Mouse (Mus musculus) MEL (cell line): ENCODE data around the gene Cfl1. TPM values are rescaled to one million over a fixed set of nuclear protein-coding genes. Genes with fewer than 3 reads are reported as not detected.
A peak's percentile ranks its signal among the peaks of the same experiment; 100 is the strongest.

Source experiments
- DNase-seq: peaks from one replicate; pipeline ENCODE4 v3.0.0; 2011; ENCODE audit warnings: low read depth, low spot score
- H3K27ac ChIP-seq: 2 replicates; pipeline ENCODE4 v1.5.1; 2012; ENCODE audit warnings: low read depth, mild to moderate bottlenecking, control low read depth, low read length, moderate library complexity; ENCODE audit not compliant: control insufficient read depth
- H3K27me3 ChIP-seq, 2 experiments: fragments of 150-350 bp in 1 of 2; sonication (generic) in 1 of 2; 2 replicates each; pipeline ENCODE4 v1.6.1; 2012; ENCODE audit warnings: low read length in 2 of 2, mild to moderate bottlenecking in 2 of 2, improper control_type of control experiment in 1 of 2, moderate library complexity in 1 of 2; ENCODE audit not compliant: insufficient read depth in 2 of 2, control insufficient read depth in 1 of 2
- H3K36me3 ChIP-seq, 2 experiments: 2 replicates each; pipeline ENCODE4 v1.6.1; 2012 to 2014; ENCODE audit warnings: low read length in 2 of 2, improper control_type of control experiment in 1 of 2, inconsistent platforms in 1 of 2, mild to moderate bottlenecking in 1 of 2; ENCODE audit not compliant: insufficient read depth in 2 of 2, control insufficient read depth in 1 of 2
- H3K4me1 ChIP-seq, 2 experiments: fragments of 150-350 bp in 1 of 2; sonication (generic) in 1 of 2; 2 replicates each; pipeline ENCODE4 v1.6.1; 2012; ENCODE audit warnings: low read length in 2 of 2, improper control_type of control experiment in 1 of 2, mild to moderate bottlenecking in 1 of 2; ENCODE audit not compliant: insufficient read depth in 2 of 2, control insufficient read depth in 1 of 2
- H3K4me3 ChIP-seq, 2 experiments: fragments of 150-350 bp in 1 of 2; sonication (generic) in 1 of 2; 2 replicates each; pipeline ENCODE4 v1.5.1; 2012; ENCODE audit warnings: low read depth in 2 of 2, low read length in 2 of 2, mild to moderate bottlenecking in 2 of 2, moderate library complexity in 2 of 2, control low read depth in 1 of 2, improper control_type of control experiment in 1 of 2; ENCODE audit not compliant: control insufficient read depth in 1 of 2, insufficient read depth in 1 of 2
- H3K79me2 ChIP-seq: 2 replicates; pipeline ENCODE4 v1.6.1; 2012; ENCODE audit warnings: mild to moderate bottlenecking, low read length, moderate library complexity; ENCODE audit not compliant: control insufficient read depth, poor library complexity, insufficient read depth
- H3K9ac ChIP-seq: 2 replicates; pipeline ENCODE4 v1.6.1; 2012; ENCODE audit warnings: low read depth, mild to moderate bottlenecking, control low read depth, low read length, moderate library complexity; ENCODE audit not compliant: control insufficient read depth, poor library complexity, severe bottlenecking
- H3K9me3 ChIP-seq: fragments of 150-350 bp; sonication (generic); replicated peaks from 2 replicates; pipeline ENCODE4 v1.6.1; 2012; ENCODE audit warnings: mild to moderate bottlenecking, low read length, improper control_type of control experiment, moderate library complexity; ENCODE audit not compliant: insufficient read depth
- BHLHE40 ChIP-seq: IDR thresholded peaks from 2 replicates; pipeline ENCODE4 v1.6.1; 2012; ENCODE audit warnings: low read depth, mild to moderate bottlenecking, inconsistent platforms, low read length, improper control_type of control experiment, borderline replicate concordance
- CTCF ChIP-seq, 3 experiments: IDR thresholded peaks in 2 of 3; conservative IDR thresholded peaks in 1 of 3; 2 replicates each; pipeline ENCODE4 v1.5.1; 2011 to 2012; ENCODE audit warnings: low read length in 3 of 3, low read depth in 2 of 3, mild to moderate bottlenecking in 2 of 3, improper control_type of control experiment in 1 of 3, inconsistent platforms in 1 of 3, mixed read lengths in 1 of 3, moderate library complexity in 1 of 3; ENCODE audit not compliant: control insufficient read depth in 1 of 3, insufficient read depth in 1 of 3, poor library complexity in 1 of 3, severe bottlenecking in 1 of 3
- E2F4 ChIP-seq: IDR thresholded peaks from 2 replicates; pipeline ENCODE4 v1.6.1; 2011; ENCODE audit warnings: low read depth, low read length, improper control_type of control experiment, borderline replicate concordance
- GABPA ChIP-seq: IDR thresholded peaks from 2 replicates; pipeline ENCODE4 v1.6.1; 2012; ENCODE audit warnings: low read depth, mild to moderate bottlenecking, inconsistent platforms, low read length, improper control_type of control experiment, moderate library complexity
- GATA1 ChIP-seq: IDR thresholded peaks from 2 replicates; pipeline ENCODE4 v1.6.1; 2011; ENCODE audit warnings: low read depth, low read length, improper control_type of control experiment
- HCFC1 ChIP-seq: IDR thresholded peaks from 2 replicates; pipeline ENCODE4 v1.6.1; 2012; ENCODE audit warnings: low read depth, mild to moderate bottlenecking, inconsistent platforms, low read length, improper control_type of control experiment, moderate library complexity
- JUND ChIP-seq: IDR thresholded peaks from 2 replicates; pipeline ENCODE4 v1.6.1; 2011; ENCODE audit warnings: low read depth, mild to moderate bottlenecking, improper control_type of control experiment, low read length
- KAT2A ChIP-seq: conservative IDR thresholded peaks from 2 replicates; pipeline ENCODE4 v1.6.1; 2012; ENCODE audit warnings: low read depth, low read length, improper control_type of control experiment, inconsistent platforms
- MAFK ChIP-seq: IDR thresholded peaks from 2 replicates; pipeline ENCODE4 v1.6.1; 2011; ENCODE audit warnings: low read depth, mild to moderate bottlenecking, low read length, improper control_type of control experiment, borderline replicate concordance
- MAX ChIP-seq: IDR thresholded peaks from 2 replicates; pipeline ENCODE4 v1.6.1; 2011; ENCODE audit warnings: low read length, improper control_type of control experiment
- MAZ ChIP-seq: IDR thresholded peaks from 2 replicates; pipeline ENCODE4 v1.6.1; 2012; ENCODE audit warnings: low read depth, mild to moderate bottlenecking, inconsistent platforms, low read length, improper control_type of control experiment
- MYB ChIP-seq: IDR thresholded peaks from 2 replicates; pipeline ENCODE4 v1.6.1; 2011; ENCODE audit warnings: mild to moderate bottlenecking, low read depth, low read length, improper control_type of control experiment
- MYC ChIP-seq: IDR thresholded peaks from 2 replicates; pipeline ENCODE4 v1.6.1; 2011; ENCODE audit warnings: low read depth, mild to moderate bottlenecking, low read length, improper control_type of control experiment, moderate library complexity
- NRF1 ChIP-seq: IDR thresholded peaks from 2 replicates; pipeline ENCODE4 v1.6.1; 2014; ENCODE audit warnings: low read depth, mild to moderate bottlenecking, inconsistent platforms, low read length, improper control_type of control experiment, moderate library complexity; ENCODE audit not compliant: poor library complexity, insufficient read depth, severe bottlenecking
- POLR2A ChIP-seq, 2 experiments: IDR thresholded peaks; 2 replicates each; pipeline ENCODE4 v1.6.1; 2011 to 2012; ENCODE audit warnings: low read length in 2 of 2, mild to moderate bottlenecking in 2 of 2, control low read depth in 1 of 2, improper control_type of control experiment in 1 of 2, low read depth in 1 of 2, moderate library complexity in 1 of 2; ENCODE audit not compliant: control insufficient read depth in 1 of 2, insufficient read depth in 1 of 2, poor library complexity in 1 of 2
- RAD21 ChIP-seq: IDR thresholded peaks from 2 replicates; pipeline ENCODE4 v1.6.1; 2011; ENCODE audit warnings: mild to moderate bottlenecking, low read depth, low read length, improper control_type of control experiment
- SIN3A ChIP-seq: IDR thresholded peaks from 2 replicates; pipeline ENCODE4 v1.6.1; 2012; ENCODE audit warnings: low read length, improper control_type of control experiment, inconsistent platforms
- SMC3 ChIP-seq: IDR thresholded peaks from 2 replicates; pipeline ENCODE4 v1.6.1; 2011; ENCODE audit warnings: low read depth, low read length, improper control_type of control experiment
- TBP ChIP-seq: IDR thresholded peaks from 2 replicates; pipeline ENCODE4 v1.8.0; 2011; ENCODE audit warnings: low read depth, low read length, improper control_type of control experiment
- UBTF ChIP-seq: IDR thresholded peaks from 2 replicates; pipeline ENCODE4 v1.6.1; 2012; ENCODE audit warnings: low read depth, mild to moderate bottlenecking, inconsistent platforms, low read length, improper control_type of control experiment, moderate library complexity, borderline replicate concordance; ENCODE audit not compliant: insufficient read depth
- USF2 ChIP-seq, 2 experiments: IDR thresholded peaks; 2 replicates each; pipeline ENCODE4 v1.6.1; 2011 to 2012; ENCODE audit warnings: improper control_type of control experiment in 2 of 2, low read length in 2 of 2, borderline replicate concordance in 1 of 2, inconsistent platforms in 1 of 2, low read depth in 1 of 2, mild to moderate bottlenecking in 1 of 2; ENCODE audit not compliant: insufficient read depth in 1 of 2
- ZC3H11A ChIP-seq: IDR thresholded peaks from 2 replicates; pipeline ENCODE4 v1.6.1; 2012; ENCODE audit warnings: low read depth, mild to moderate bottlenecking, inconsistent platforms, low read length, improper control_type of control experiment
- ZKSCAN1 ChIP-seq: IDR thresholded peaks from 2 replicates; pipeline ENCODE4 v1.6.1; 2012; ENCODE audit warnings: low read depth, mild to moderate bottlenecking, inconsistent platforms, low read length, improper control_type of control experiment, moderate library complexity
- ZMIZ1 ChIP-seq: IDR thresholded peaks from 2 replicates; pipeline ENCODE4 v1.6.1; 2012; ENCODE audit warnings: low read depth, mild to moderate bottlenecking, inconsistent platforms, low read length, improper control_type of control experiment, moderate library complexity
- ZNF384 ChIP-seq: IDR thresholded peaks from 2 replicates; pipeline ENCODE4 v1.6.1; 2012; ENCODE audit warnings: low read depth, mild to moderate bottlenecking, inconsistent platforms, low read length, improper control_type of control experiment
- polyA plus RNA-seq, 2 experiments: library from polyadenylated mRNA; stranded (reverse) in 1 of 2; unstranded in 1 of 2; fragments of >175 nt in 1 of 2; fragments of >200 nt in 1 of 2; gene quantifications; 2 replicates each; pipeline versions ENCODE4 v1.2.1 to v1.2.4; 2012; ENCODE audit warnings: low replicate concordance in 2 of 2, low read depth in 1 of 2; ENCODE audit not compliant: insufficient read length in 2 of 2, insufficient read depth in 1 of 2, missing spikeins in 1 of 2
- total RNA-seq: library from RNA; depleted of rRNA; stranded (reverse); fragments of 300-350 nt; gene quantifications from 2 replicates; pipeline ENCODE4 v1.2.3, GENCODE M21; 2012

The Cfl1 gene
- total and polyA plus RNA-seq, 3 experiments, result 880 to 2,037 TPM; not detected in 1

GRCm38 (mm10) chr19:5471846-5472245, 18.4 kb upstream of the Cfl1 start:
- H3K9ac ChIP-seq, result no peak overlapping the region
- no peaks in the 10 kb centered on the region for H3K27me3 ChIP-seq
- H3K4me1 ChIP-seq, result peaks cover 0 to 14% of the 10 kb centered on the region in 2 experiments; a peak in 1 of 4 replicates
- TF ChIP-seq ZKSCAN1, result no peak
- no peak for TF ChIP-seq HCFC1
- no peak for TF ChIP-seq BHLHE40
- TF ChIP-seq UBTF, result no peak
- TF ChIP-seq CTCF (IDR thresholded peaks at IDR 0.05 in 2 of 3, conservative IDR thresholded peaks at IDR 0.05 in 1 of 3; ENCODE audit: control insufficient read depth in 1 of 3, insufficient read depth in 1 of 3, low read depth in 2 of 3, low read length in 3 of 3, poor library complexity in 1 of 3, severe bottlenecking in 1 of 3), result no peak
- TF ChIP-seq MYB, result no peak
- TF ChIP-seq ZNF384, result no peak
- no peak for TF ChIP-seq GATA1
- TF ChIP-seq NRF1, result no peak
- no peak for TF ChIP-seq MAZ
- no peak for TF ChIP-seq TBP
- no peak for TF ChIP-seq MAFK
- no peak for TF ChIP-seq E2F4
- no peak for TF ChIP-seq KAT2A
- no peak for TF ChIP-seq GABPA
- no peak for TF ChIP-seq ZC3H11A
- TF ChIP-seq SIN3A, result no peak
- TF ChIP-seq MAX, result no peak
- no peak for TF ChIP-seq POLR2A (IDR thresholded peaks at IDR 0.05; ENCODE audit: control insufficient read depth in 1 of 2, insufficient read depth in 1 of 2, low read depth in 1 of 2, low read length in 2 of 2, poor library complexity in 1 of 2)
- H3K36me3 ChIP-seq, result peaks cover 0 to 4% of the 10 kb centered on the region in 2 experiments; a peak in 2 of 4 replicates
- H3K4me3 ChIP-seq, result no peak overlapping the region
- no peak for DNase-seq
- H3K79me2 ChIP-seq, result no peaks in the 10 kb centered on the region; the same call in 1 of the 2 replicates
- H3K9me3 ChIP-seq, result no peaks in the 10 kb centered on the region
- no peak overlapping the region for H3K27ac ChIP-seq

GRCm38 (mm10) chr19:5472857-5473256, 17.4 kb upstream of the Cfl1 start:
- H3K36me3 ChIP-seq, result peaks cover 0 to 4% of the 10 kb centered on the region in 2 experiments; a peak in 2 of 4 replicates
- peak; percentile 73 for DNase-seq
- no peaks in the 10 kb centered on the region for H3K27me3 ChIP-seq
- H3K4me3 ChIP-seq, result no peak overlapping the region
- peak overlapping the region; percentile 72 for H3K27ac ChIP-seq
- no peaks in the 10 kb centered on the region; the same call in 1 of the 2 replicates for H3K79me2 ChIP-seq
- peaks cover 0 to 10% of the 10 kb centered on the region in 2 experiments; a peak in 1 of 4 replicates for H3K4me1 ChIP-seq
- H3K9ac ChIP-seq, result no peak overlapping the region; the same call in 1 of the 2 replicates
- H3K9me3 ChIP-seq, result no peaks in the 10 kb centered on the region
- TF ChIP-seq TBP, result no peak
- peak; percentile 22; the same call in 1 of the 2 replicates for TF ChIP-seq SMC3
- no peak for TF ChIP-seq USF2 (IDR thresholded peaks at IDR 0.05; ENCODE audit: borderline replicate concordance in 1 of 2, insufficient read depth in 1 of 2, low read depth in 1 of 2, low read length in 2 of 2)
- peak; percentile 86 for TF ChIP-seq MYC
- peak; percentile 8 to 48 (median 9); a peak in 3 of 6 replicates for TF ChIP-seq CTCF (IDR thresholded peaks at IDR 0.05 in 2 of 3, conservative IDR thresholded peaks at IDR 0.05 in 1 of 3; ENCODE audit: control insufficient read depth in 1 of 3, insufficient read depth in 1 of 3, low read depth in 2 of 3, low read length in 3 of 3, poor library complexity in 1 of 3, severe bottlenecking in 1 of 3)
- TF ChIP-seq ZNF384, result peak; percentile 56
- peak; percentile 56 for TF ChIP-seq RAD21
- TF ChIP-seq HCFC1, result no peak
- TF ChIP-seq ZMIZ1, result no peak
- 0 out of 2 replicates have a peak, but pooled peaks have one; percentile 3 for TF ChIP-seq MAX
- TF ChIP-seq JUND, result 0 out of 2 replicates have a peak, but pooled peaks have one; percentile 49
